Mouse (Mus musculus) embryonic facial prominence, embryonic 12.5 days (tissue): ENCODE data around the gene Itpr3. TPM values are rescaled to one million over a fixed set of nuclear protein-coding genes. Genes with fewer than 3 reads are reported as not detected.

Source experiments
- ATAC-seq: fragments of 200-750 bp; cut with Nextera tagmentation; 2 replicates; pipeline ENCODE4 v1.8.0; 2017; ENCODE audit not compliant: insufficient number of reproducible peaks, insufficient read depth, low FRiP score, low TSS enrichment
- H3K27ac ChIP-seq: fragments of 300-500 bp; sonication (generic); 2 replicates; pipeline ENCODE4 v1.5.1; 2016; ENCODE audit warnings: mild to moderate bottlenecking
- H3K27me3 ChIP-seq: fragments of 300-500 bp; sonication (generic); 2 replicates; pipeline ENCODE4 v1.6.1; 2016; ENCODE audit warnings: mild to moderate bottlenecking, moderate library complexity
- H3K36me3 ChIP-seq: fragments of 300-500 bp; sonication (generic); 2 replicates; pipeline ENCODE4 v1.6.1; 2016; ENCODE audit warnings: mild to moderate bottlenecking
- H3K4me1 ChIP-seq: fragments of 300-500 bp; sonication (generic); 2 replicates; pipeline ENCODE4 v1.6.1; 2016
- H3K4me2 ChIP-seq: fragments of 300-500 bp; sonication (generic); replicated peaks from 2 replicates; pipeline ENCODE4 v1.6.1; 2016; ENCODE audit warnings: mild to moderate bottlenecking, moderate library complexity
- H3K4me3 ChIP-seq: fragments of 300-500 bp; sonication (generic); 2 replicates; pipeline ENCODE4 v1.5.1; 2016; ENCODE audit warnings: mild to moderate bottlenecking
- H3K9ac ChIP-seq: fragments of 300-500 bp; sonication (generic); 2 replicates; pipeline ENCODE4 v1.6.1; 2016; ENCODE audit warnings: mild to moderate bottlenecking, moderate library complexity
- H3K9me3 ChIP-seq: fragments of 300-500 bp; sonication (generic); 2 replicates; pipeline ENCODE4 v1.6.1; 2016; ENCODE audit warnings: mild to moderate bottlenecking, moderate library complexity
- whole genome bisulfite sequencing: fragments of 180-500 bp; shearing (Covaris S2); methylation state at CpG from one replicate; pipeline ENCODE4 v1.1.7; 2016; 5-methylcytosine and 5-hydroxymethylcytosine counted together
- polyA plus RNA-seq: library from polyadenylated mRNA; unstranded; fragments of >200 nt; fragmentation: Nextera tagmentation; extraction: Ambion mirVana; gene quantifications from 2 replicates; pipeline ENCODE4 v1.2.1, GENCODE M21; 2016

Gene Itpr3
- polyA plus RNA-seq, 1 experiment from 2014 or later, result 3.2 TPM

- H3K4me1 ChIP-seq, result peaks cover 5% of the 10 kb centered on the region; the same call in 1 of the 2 replicates
- no peak overlapping the region for H3K9ac ChIP-seq
- WGBS, result 79% methylated on average over 17 of the region's 17 CpGs
- H3K36me3 ChIP-seq, result no peaks in the 10 kb centered on the region
- H3K4me3 ChIP-seq, result no peak overlapping the region
- no peaks in the 10 kb centered on the region for H3K9me3 ChIP-seq
- no peak overlapping the region for H3K4me2 ChIP-seq
- no peak for ATAC-seq
- no peaks in the 10 kb centered on the region for H3K27me3 ChIP-seq
- H3K27ac ChIP-seq, result no peak overlapping the region
Observed at GRCm38 (mm10) chr17:27074849-27075745, 18.0 kb downstream of the Itpr3 start.

DNA sequence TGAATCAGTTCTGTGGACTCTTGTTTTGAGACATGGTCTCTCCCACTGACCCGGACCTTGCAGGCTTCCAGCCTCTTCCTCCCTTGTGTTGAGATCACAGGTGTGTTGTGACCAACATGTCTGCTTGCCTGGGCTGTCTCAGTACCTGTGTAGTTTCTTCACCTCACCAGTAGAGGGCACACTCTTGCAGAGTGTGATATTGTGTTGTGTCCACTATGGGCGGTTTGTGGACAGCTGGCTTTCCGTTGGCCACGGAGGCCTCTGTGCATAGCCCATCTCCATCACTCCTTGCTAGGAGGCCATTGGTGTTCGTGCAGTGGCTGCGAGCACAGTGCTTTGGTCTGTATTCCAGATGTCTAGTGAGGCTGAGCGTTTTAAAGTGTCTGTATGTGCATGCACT is 20.0 kb downstream of the Itpr3 start:
- no peak overlapping the region for H3K9ac ChIP-seq
- 92% methylated on average over 7 of the region's 7 CpGs for WGBS
- H3K4me3 ChIP-seq, result no peak overlapping the region
- H3K4me1 ChIP-seq, result peaks cover 12% of the 10 kb centered on the region; the same call in 1 of the 2 replicates
- no peaks in the 10 kb centered on the region for H3K36me3 ChIP-seq
- no peaks in the 10 kb centered on the region for H3K27me3 ChIP-seq
- H3K4me2 ChIP-seq, result no peak overlapping the region
- H3K9me3 ChIP-seq, result no peaks in the 10 kb centered on the region
- no peak for ATAC-seq
- H3K27ac ChIP-seq, result no peak overlapping the region

DNA sequence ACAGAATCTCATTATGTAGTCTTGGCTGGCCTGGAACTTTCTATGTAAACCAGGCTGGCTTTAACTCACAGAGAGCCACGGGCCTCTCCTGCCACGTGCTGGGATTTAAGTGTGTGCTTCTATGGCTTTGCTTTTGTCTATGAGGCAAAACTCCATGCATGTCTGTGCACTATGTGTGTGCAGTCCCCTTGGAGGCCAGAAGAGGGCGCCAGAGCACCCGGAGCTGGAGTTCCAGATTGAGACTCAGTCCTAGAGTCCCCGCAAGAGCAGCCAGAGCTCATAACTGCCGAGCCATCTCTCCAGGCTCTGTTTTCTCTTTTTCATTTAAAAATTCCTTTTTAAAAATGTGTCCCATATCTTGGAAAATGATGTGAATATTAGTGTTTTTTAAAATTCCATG is 20.8 kb downstream of the Itpr3 start:
- ATAC-seq, result no peak
- no peak overlapping the region for H3K4me2 ChIP-seq
- H3K9me3 ChIP-seq, result no peaks in the 10 kb centered on the region
- H3K27me3 ChIP-seq, result no peaks in the 10 kb centered on the region
- H3K4me1 ChIP-seq, result peaks cover 12% of the 10 kb centered on the region; the same call in 1 of the 2 replicates
- no peak overlapping the region for H3K27ac ChIP-seq
- WGBS, result 84% methylated on average over 6 of the region's 6 CpGs
- H3K9ac ChIP-seq, result no peak overlapping the region
- H3K4me3 ChIP-seq, result no peak overlapping the region
- no peaks in the 10 kb centered on the region for H3K36me3 ChIP-seq

GRCm38 (mm10) chr17:27078499-27078898 is 21.4 kb downstream of the Itpr3 start:
- Histone ChIP-seq H3K4me3 (no peak overlapping the region), H3K9ac (no peak overlapping the region), H3K27me3 (no peaks in the 10 kb centered on the region), H3K27ac (no peak overlapping the region), H3K36me3 (no peaks in the 10 kb centered on the region), H3K4me1 (peaks cover 15% of the 10 kb centered on the region; the same call in 1 of the 2 replicates), H3K9me3 (no peaks in the 10 kb centered on the region), H3K4me2 (no peak overlapping the region)
- WGBS, result 90% methylated on average over 6 of the region's 6 CpGs
- no peak for ATAC-seq

DNA sequence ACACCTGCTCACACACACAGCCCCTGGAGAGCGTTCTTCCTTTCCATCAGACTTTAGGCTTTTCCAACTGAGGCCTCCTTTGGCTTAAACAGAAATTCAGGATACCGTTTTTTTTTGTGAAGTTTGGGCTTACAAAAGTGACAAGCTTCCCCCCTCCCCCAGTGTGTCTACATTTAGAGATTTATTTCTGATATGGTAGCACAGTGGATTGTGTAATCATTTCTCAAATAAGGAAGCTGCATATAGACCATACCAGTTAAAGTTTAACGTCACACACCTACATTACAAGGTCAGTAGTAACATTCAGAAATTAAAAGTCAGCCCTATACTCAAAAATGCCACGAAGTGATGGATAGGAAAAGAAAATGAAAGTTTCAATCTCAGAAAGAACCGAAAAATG is 24.8 kb downstream of the Itpr3 start:
- 83% methylated on average over 5 of the region's 5 CpGs for WGBS
- ATAC-seq, result no peak
- H3K36me3 ChIP-seq, result no peaks in the 10 kb centered on the region
- H3K9me3 ChIP-seq, result no peaks in the 10 kb centered on the region
- H3K4me1 ChIP-seq, result peaks cover 10% of the 10 kb centered on the region; the same call in 1 of the 2 replicates
- no peak overlapping the region for H3K4me2 ChIP-seq
- no peak overlapping the region for H3K9ac ChIP-seq
- no peak overlapping the region for H3K4me3 ChIP-seq
- no peaks in the 10 kb centered on the region for H3K27me3 ChIP-seq
- H3K27ac ChIP-seq, result no peak overlapping the region

GRCm38 (mm10) chr17:27082796-27083195 is 25.7 kb downstream of the Itpr3 start:
- no peak overlapping the region for H3K27ac ChIP-seq
- WGBS, result 60% methylated on average over 8 of the region's 8 CpGs
- H3K4me1 ChIP-seq, result peaks cover 12% of the 10 kb centered on the region; the same call in 1 of the 2 replicates
- ATAC-seq, result no peak
- H3K27me3 ChIP-seq, result no peaks in the 10 kb centered on the region
- no peak overlapping the region for H3K4me3 ChIP-seq
- no peak overlapping the region for H3K9ac ChIP-seq
- H3K4me2 ChIP-seq, result no peak overlapping the region
- H3K9me3 ChIP-seq, result no peaks in the 10 kb centered on the region
- H3K36me3 ChIP-seq, result no peaks in the 10 kb centered on the region

GRCm38 (mm10) chr17:27083601-27084000 is 26.5 kb downstream of the Itpr3 start:
- 83% methylated on average over 9 of the region's 9 CpGs for WGBS
- no peaks in the 10 kb centered on the region for H3K9me3 ChIP-seq
- no peak overlapping the region for H3K27ac ChIP-seq
- no peak overlapping the region for H3K4me2 ChIP-seq
- H3K27me3 ChIP-seq, result no peaks in the 10 kb centered on the region
- no peaks in the 10 kb centered on the region for H3K36me3 ChIP-seq
- ATAC-seq, result no peak
- H3K9ac ChIP-seq, result no peak overlapping the region
- H3K4me3 ChIP-seq, result no peak overlapping the region
- peaks cover 14% of the 10 kb centered on the region; the same call in 1 of the 2 replicates for H3K4me1 ChIP-seq

- no peak overlapping the region for H3K9ac ChIP-seq
- peaks cover 12% of the 10 kb centered on the region; the same call in 1 of the 2 replicates for H3K4me1 ChIP-seq
- H3K27ac ChIP-seq, result no peak overlapping the region
- no peak overlapping the region for H3K4me3 ChIP-seq
- ATAC-seq, result no peak
- H3K9me3 ChIP-seq, result no peaks in the 10 kb centered on the region
- no peak overlapping the region for H3K4me2 ChIP-seq
- no peaks in the 10 kb centered on the region for H3K27me3 ChIP-seq
- H3K36me3 ChIP-seq, result no peaks in the 10 kb centered on the region
- 60% methylated on average over 2 of the region's 2 CpGs for WGBS
Observed at GRCm38 (mm10) chr17:27085676-27086075, 28.6 kb downstream of the Itpr3 start.

- Histone ChIP-seq H3K9ac (0 out of 2 replicates have a peak overlapping the region, but pooled peaks have one; percentile 21), H3K27me3 (no peaks in the 10 kb centered on the region), H3K9me3 (no peaks in the 10 kb centered on the region), H3K4me3 (no peak overlapping the region), H3K36me3 (0 out of 2 replicates have a peak, but pooled peaks cover 8% of the 10 kb centered on the region), H3K4me2 (no peak overlapping the region), H3K4me1 (peaks cover 7% of the 10 kb centered on the region; the same call in 1 of the 2 replicates), H3K27ac (no peak overlapping the region)
- WGBS, result 38% methylated on average over 12 of the region's 12 CpGs
- ATAC-seq, result no peak
Observed at GRCm38 (mm10) chr17:27087426-27087825, 30.3 kb downstream of the Itpr3 start.

GRCm38 (mm10) chr17:27090068-27090467 is 33.0 kb downstream of the Itpr3 start:
- Histone ChIP-seq H3K9me3 (no peaks in the 10 kb centered on the region), H3K9ac (no peak overlapping the region), H3K4me2 (no peak overlapping the region), H3K4me1 (peaks cover 4% of the 10 kb centered on the region; the same call in 1 of the 2 replicates), H3K27me3 (no peaks in the 10 kb centered on the region), H3K36me3 (0 out of 2 replicates have a peak, but pooled peaks cover 8% of the 10 kb centered on the region), H3K27ac (no peak overlapping the region), H3K4me3 (no peak overlapping the region)
- ATAC-seq, result no peak
- WGBS, result 81% methylated on average over 9 of the region's 9 CpGs

GRCm38 (mm10) chr17:27095690-27096089 is 38.6 kb downstream of the Itpr3 start:
- Histone ChIP-seq H3K9me3 (no peaks in the 10 kb centered on the region), H3K27me3 (no peaks in the 10 kb centered on the region), H3K4me3 (no peak overlapping the region), H3K9ac (no peak overlapping the region), H3K4me2 (no peak overlapping the region), H3K27ac (no peak overlapping the region), H3K36me3 (0 out of 2 replicates have a peak, but pooled peaks cover 8% of the 10 kb centered on the region), H3K4me1 (no peaks in the 10 kb centered on the region)
- WGBS, result 49% methylated on average over 13 of the region's 13 CpGs
- no peak for ATAC-seq

- ATAC-seq, result no peak
- 73% methylated on average over 5 of the region's 5 CpGs for WGBS
- Histone ChIP-seq H3K4me3 (no peak overlapping the region), H3K9me3 (no peaks in the 10 kb centered on the region), H3K9ac (no peak overlapping the region), H3K27me3 (no peaks in the 10 kb centered on the region), H3K4me2 (no peak overlapping the region), H3K27ac (no peak overlapping the region), H3K4me1 (no peaks in the 10 kb centered on the region), H3K36me3 (0 out of 2 replicates have a peak, but pooled peaks cover 4% of the 10 kb centered on the region)
Observed at GRCm38 (mm10) chr17:27101675-27102074, 44.6 kb downstream of the Itpr3 start.
